Mouse (Mus musculus): ENCODE measurements around the gene Psmc5. TPM values are rescaled to one million over a fixed set of nuclear protein-coding genes. Genes with fewer than 3 reads are reported as not detected.
A peak's percentile ranks its signal among the peaks of the same experiment; 100 is the strongest.

Psmc5 gene
- polyA plus RNA-seq, 1 experiment from 2014 or later, result 288 TPM

DNA sequence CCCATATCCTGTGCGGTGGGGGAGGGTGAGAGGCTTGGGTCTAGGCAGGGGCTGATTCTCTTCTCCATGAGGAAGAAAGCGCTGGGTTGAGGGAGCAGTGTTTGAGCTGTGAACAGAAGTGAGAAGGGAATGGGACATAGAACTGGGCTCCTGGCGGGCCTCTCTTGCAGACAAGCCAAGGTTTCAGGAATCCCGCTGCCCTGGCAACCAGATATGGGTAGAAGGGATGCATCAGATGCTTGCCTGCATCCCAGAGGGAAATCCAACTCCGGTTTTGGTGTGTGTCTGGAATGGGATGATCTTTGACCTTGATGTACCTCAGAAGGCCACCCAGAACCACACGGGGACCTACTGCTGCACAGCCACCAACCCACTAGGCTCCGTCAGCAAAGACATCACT is 30.3 kb downstream of the Psmc5 start:
- 78% methylated on average over 7 of the region's 7 CpGs for whole genome bisulfite sequencing
- no peaks in the 10 kb centered on the region for H3K9me3 ChIP-seq (ENCODE audit: low read depth, low read length)
- no peak for ATAC-seq (ENCODE audit: insufficient read depth)
- no peaks in the 10 kb centered on the region for H3K27me3 ChIP-seq (ENCODE audit: insufficient read depth, low read length)
- H3K4me1 ChIP-seq (ENCODE audit: insufficient read depth), result no peaks in the 10 kb centered on the region
- no peak for DNase-seq
- no peak overlapping the region for H3K27ac ChIP-seq (ENCODE audit: low read depth)
- no peak overlapping the region for H3K9ac ChIP-seq
- H3K36me3 ChIP-seq (ENCODE audit: insufficient read depth), result no peaks in the 10 kb centered on the region
- no peak overlapping the region for H3K4me2 ChIP-seq
- no peak for TF ChIP-seq CTCF (IDR thresholded peaks at IDR 0.05; ENCODE audit: low read depth)
- H3K4me3 ChIP-seq (ENCODE audit: low read depth, low read length), result no peak overlapping the region

DNA sequence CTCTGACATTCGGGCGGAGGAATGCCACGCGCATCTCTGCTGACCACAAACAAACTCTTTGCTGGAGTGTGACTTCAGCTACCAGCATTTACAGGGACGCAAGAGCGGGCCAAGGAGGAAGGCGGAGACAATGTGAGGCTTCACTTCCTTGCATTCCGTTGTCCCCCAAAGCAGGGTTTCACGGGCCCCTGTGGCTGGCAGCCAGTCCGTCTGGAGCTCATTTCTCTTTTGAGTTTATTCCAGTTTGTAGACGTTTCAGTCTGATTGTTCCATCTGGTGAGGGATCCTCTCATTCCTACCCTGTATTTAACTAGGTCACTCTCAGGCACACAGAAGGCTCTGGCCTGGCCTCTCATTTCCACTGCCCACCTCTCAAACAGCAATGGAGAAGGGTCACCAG is 31.0 kb downstream of the Psmc5 start:
- H3K27me3 ChIP-seq (ENCODE audit: insufficient read depth, low read length), result no peaks in the 10 kb centered on the region
- ATAC-seq (ENCODE audit: insufficient read depth) (no peak), DNase-seq (peak; percentile 64)
- H3K4me1 ChIP-seq (ENCODE audit: insufficient read depth), result no peaks in the 10 kb centered on the region
- H3K9me3 ChIP-seq (ENCODE audit: low read depth, low read length), result no peaks in the 10 kb centered on the region
- H3K36me3 ChIP-seq (ENCODE audit: insufficient read depth), result no peaks in the 10 kb centered on the region
- H3K4me3 ChIP-seq (ENCODE audit: low read depth, low read length), result no peak overlapping the region
- no peak for TF ChIP-seq CTCF (IDR thresholded peaks at IDR 0.05; ENCODE audit: low read depth)
- no peak overlapping the region; the same call in 1 of the 2 replicates for H3K27ac ChIP-seq (ENCODE audit: low read depth)
- 51% methylated on average over 11 of the region's 11 CpGs for WGBS
- no peak overlapping the region for H3K9ac ChIP-seq
- H3K4me2 ChIP-seq, result no peak overlapping the region

DNA sequence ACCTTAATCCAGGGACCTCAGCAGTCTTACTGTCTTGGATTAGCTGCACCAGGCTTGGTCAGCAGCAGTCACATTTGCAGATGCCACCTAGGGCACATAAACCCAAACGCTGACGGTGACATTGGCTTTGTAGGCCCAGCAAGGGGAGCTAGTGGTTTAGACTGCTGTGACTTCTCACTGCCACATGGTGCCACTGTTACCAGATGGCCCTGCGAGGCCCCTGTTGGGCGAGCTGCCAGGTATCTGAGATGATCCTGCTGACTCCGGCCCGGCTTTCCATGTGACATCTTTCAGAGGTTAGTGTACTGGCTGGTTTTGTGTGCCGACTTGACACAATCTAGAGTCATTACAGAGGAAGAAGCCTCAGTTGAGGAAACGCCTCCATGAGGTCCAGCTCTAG is 33.4 kb downstream of the Psmc5 start:
- Histone ChIP-seq H3K4me2 (no peak overlapping the region), H3K27me3 (ENCODE audit: insufficient read depth, low read length) (no peaks in the 10 kb centered on the region), H3K27ac (ENCODE audit: low read depth) (no peak overlapping the region), H3K36me3 (ENCODE audit: insufficient read depth) (no peaks in the 10 kb centered on the region), H3K4me3 (ENCODE audit: low read depth, low read length) (no peak overlapping the region), H3K9me3 (ENCODE audit: low read depth, low read length) (no peaks in the 10 kb centered on the region), H3K4me1 (ENCODE audit: insufficient read depth) (no peaks in the 10 kb centered on the region), H3K9ac (no peak overlapping the region)
- DNase-seq (peak; percentile 73), ATAC-seq (ENCODE audit: insufficient read depth) (no peak)
- TF ChIP-seq CTCF (IDR thresholded peaks at IDR 0.05; ENCODE audit: low read depth), result peak; percentile 48
- 43% methylated on average over 8 of the region's 8 CpGs for WGBS

DNA sequence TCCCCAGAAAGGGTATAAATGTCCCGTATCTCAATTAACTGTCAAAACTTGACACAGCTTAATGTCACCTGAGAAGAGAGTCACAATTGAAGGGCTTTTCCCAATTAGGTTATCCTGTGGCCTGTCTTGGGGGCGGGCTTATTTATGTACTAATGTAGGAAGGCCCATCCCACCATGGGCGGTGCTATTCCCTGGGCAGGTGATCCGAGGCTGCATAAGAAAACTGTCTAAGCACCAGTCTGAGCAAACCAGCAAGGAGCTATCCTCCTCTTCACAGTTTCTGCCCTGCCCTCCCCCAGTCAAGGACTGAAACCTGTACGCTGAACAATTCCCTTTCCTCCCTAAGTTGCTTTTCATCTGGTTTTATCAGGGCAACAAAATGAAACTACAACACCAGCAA is 34.4 kb downstream of the Psmc5 start:
- no peak overlapping the region for H3K4me2 ChIP-seq
- H3K9me3 ChIP-seq (ENCODE audit: low read depth, low read length), result no peaks in the 10 kb centered on the region
- no peak for TF ChIP-seq CTCF (IDR thresholded peaks at IDR 0.05; ENCODE audit: low read depth)
- H3K36me3 ChIP-seq (ENCODE audit: insufficient read depth), result no peaks in the 10 kb centered on the region
- H3K9ac ChIP-seq, result no peak overlapping the region
- DNase-seq, result no peak
- no peaks in the 10 kb centered on the region for H3K27me3 ChIP-seq (ENCODE audit: insufficient read depth, low read length)
- no peak overlapping the region for H3K27ac ChIP-seq (ENCODE audit: low read depth)
- ATAC-seq (ENCODE audit: insufficient read depth), result no peak
- no peak overlapping the region for H3K4me3 ChIP-seq (ENCODE audit: low read depth, low read length)
- H3K4me1 ChIP-seq (ENCODE audit: insufficient read depth), result no peaks in the 10 kb centered on the region
- 87% methylated on average over 5 of the region's 5 CpGs for WGBS

- no peaks in the 10 kb centered on the region for H3K27me3 ChIP-seq (ENCODE audit: insufficient read depth, low read length)
- H3K4me3 ChIP-seq (ENCODE audit: low read depth, low read length), result no peak overlapping the region
- H3K4me1 ChIP-seq (ENCODE audit: insufficient read depth), result no peaks in the 10 kb centered on the region
- DNase-seq (no peak), ATAC-seq (ENCODE audit: insufficient read depth) (no peak)
- no peak overlapping the region for H3K9ac ChIP-seq
- 85% methylated on average over 2 of the region's 2 CpGs for WGBS
- no peaks in the 10 kb centered on the region for H3K36me3 ChIP-seq (ENCODE audit: insufficient read depth)
- no peaks in the 10 kb centered on the region for H3K9me3 ChIP-seq (ENCODE audit: low read depth, low read length)
- no peak overlapping the region for H3K27ac ChIP-seq (ENCODE audit: low read depth)
- TF ChIP-seq CTCF (IDR thresholded peaks at IDR 0.05; ENCODE audit: low read depth), result no peak
- H3K4me2 ChIP-seq, result no peak overlapping the region
Measured at GRCm38 (mm10) chr11:106291861-106292260, 35.9 kb downstream of the Psmc5 start.

- Histone ChIP-seq H3K4me3 (ENCODE audit: low read depth, low read length) (no peak within 1 kb of the TSS), H3K36me3 (ENCODE audit: insufficient read depth) (no peaks in the 10 kb centered on the region), H3K27me3 (ENCODE audit: insufficient read depth, low read length) (no peaks in the 10 kb centered on the region), H3K9me3 (ENCODE audit: low read depth, low read length) (no peaks in the 10 kb centered on the region), H3K4me2 (no peak within 1 kb of the TSS), H3K9ac (no peak within 1 kb of the TSS), H3K27ac (ENCODE audit: low read depth) (no peak within 1 kb of the TSS), H3K4me1 (ENCODE audit: insufficient read depth) (no peaks in the 10 kb centered on the region)
- ATAC-seq (ENCODE audit: insufficient read depth) (no peak), DNase-seq (no peak)
- 75% methylated on average over 9 of the region's 9 CpGs for WGBS
- no peak for TF ChIP-seq CTCF (IDR thresholded peaks at IDR 0.05; ENCODE audit: low read depth)
Measured at GRCm38 (mm10) chr11:106301765-106302164, 45.8 kb downstream of the Psmc5 start, which contains the start of gene Gh. TSS of gene Gh (minus strand) at chr11:106301865.

DNA sequence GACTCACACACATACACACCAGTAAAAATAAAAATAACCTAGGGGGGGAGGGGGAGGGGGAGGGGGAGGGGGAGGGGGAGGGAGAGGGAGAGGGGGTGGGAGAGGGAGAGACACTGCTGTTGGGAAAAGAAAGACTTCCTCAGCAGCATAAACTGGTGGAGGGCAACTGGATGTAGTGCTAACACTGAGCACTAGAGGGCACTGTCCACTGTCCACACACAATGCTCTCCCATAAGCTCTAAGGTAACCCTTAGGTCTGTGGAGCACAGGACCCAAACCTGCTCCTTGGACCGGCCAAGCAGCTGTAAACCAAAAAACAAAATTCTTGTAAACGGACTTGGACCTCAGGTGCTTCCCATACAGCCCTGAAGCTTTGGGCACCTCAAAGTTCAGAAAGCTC is 46.7 kb downstream of the Psmc5 start:
- Histone ChIP-seq H3K36me3 (ENCODE audit: insufficient read depth) (no peaks in the 10 kb centered on the region), H3K27ac (ENCODE audit: low read depth) (no peak overlapping the region), H3K9me3 (ENCODE audit: low read depth, low read length) (no peaks in the 10 kb centered on the region), H3K27me3 (ENCODE audit: insufficient read depth, low read length) (no peaks in the 10 kb centered on the region), H3K4me2 (no peak overlapping the region), H3K4me3 (ENCODE audit: low read depth, low read length) (no peak overlapping the region), H3K9ac (no peak overlapping the region), H3K4me1 (ENCODE audit: insufficient read depth) (no peaks in the 10 kb centered on the region)
- peak; percentile 63 for ATAC-seq (ENCODE audit: insufficient read depth)
- 14% methylated on average over 2 of the region's 2 CpGs for WGBS
- TF ChIP-seq CTCF (IDR thresholded peaks at IDR 0.05; ENCODE audit: low read depth), result peak; percentile 88
- peak; percentile 84 for DNase-seq
